Mouse (Mus musculus) heart, embryonic 12.5 days (tissue): Measurements from ENCODE around the gene Ifitm10. TPM values are rescaled to one million over a fixed set of nuclear protein-coding genes. Genes with fewer than 3 reads are reported as not detected.

Source experiments
- ATAC-seq: fragments of 200-750 bp; cut with Nextera tagmentation; 2 replicates; pipeline ENCODE4 v1.8.0; 2017; ENCODE audit warnings: moderate TSS enrichment, moderate library complexity; ENCODE audit not compliant: insufficient number of reproducible peaks, low FRiP score
- H3K27ac ChIP-seq: fragments of 300-500 bp; sonication (generic); 2 replicates; pipeline ENCODE4 v1.5.1; 2016; ENCODE audit warnings: mild to moderate bottlenecking, moderate library complexity; ENCODE audit not compliant: poor library complexity, severe bottlenecking
- H3K27me3 ChIP-seq: fragments of 300-500 bp; sonication (generic); replicated peaks from 2 replicates; pipeline ENCODE4 v1.6.1; 2016; ENCODE audit warnings: mild to moderate bottlenecking, moderate library complexity
- H3K36me3 ChIP-seq: fragments of 300-500 bp; sonication (generic); 2 replicates; pipeline ENCODE4 v1.6.1; 2016; ENCODE audit warnings: mild to moderate bottlenecking, moderate library complexity
- H3K4me1 ChIP-seq: fragments of 300-500 bp; sonication (generic); replicated peaks from 2 replicates; pipeline ENCODE4 v1.6.1; 2016; ENCODE audit warnings: mild to moderate bottlenecking
- H3K4me2 ChIP-seq: fragments of 300-500 bp; sonication (generic); 2 replicates; pipeline ENCODE4 v1.6.1; 2016; ENCODE audit warnings: mild to moderate bottlenecking, moderate library complexity
- H3K4me3 ChIP-seq: fragments of 300-500 bp; sonication (generic); 2 replicates; pipeline ENCODE4 v1.5.1; 2016; ENCODE audit warnings: mild to moderate bottlenecking
- H3K9ac ChIP-seq: fragments of 300-500 bp; sonication (generic); 2 replicates; pipeline ENCODE4 v1.6.1; 2016; ENCODE audit warnings: mild to moderate bottlenecking, moderate library complexity
- H3K9me3 ChIP-seq: fragments of 300-500 bp; sonication (generic); replicated peaks from 2 replicates; pipeline ENCODE4 v1.6.1; 2016; ENCODE audit warnings: mild to moderate bottlenecking, moderate library complexity
- WGBS: fragments of 180-500 bp; shearing (Covaris S2); methylation state at CpG from one replicate; pipeline ENCODE4 v1.1.7; 2016; 5-methylcytosine and 5-hydroxymethylcytosine counted together
- polyA plus RNA-seq: library from polyadenylated mRNA; unstranded; fragments of >200 nt; fragmentation: Nextera tagmentation; extraction: Ambion mirVana; gene quantifications from 2 replicates; pipeline ENCODE4 v1.2.1, GENCODE M21; 2016

Ifitm10 gene
- polyA plus RNA-seq, 1 experiment from 2014 or later = 7.4 TPM

DNA sequence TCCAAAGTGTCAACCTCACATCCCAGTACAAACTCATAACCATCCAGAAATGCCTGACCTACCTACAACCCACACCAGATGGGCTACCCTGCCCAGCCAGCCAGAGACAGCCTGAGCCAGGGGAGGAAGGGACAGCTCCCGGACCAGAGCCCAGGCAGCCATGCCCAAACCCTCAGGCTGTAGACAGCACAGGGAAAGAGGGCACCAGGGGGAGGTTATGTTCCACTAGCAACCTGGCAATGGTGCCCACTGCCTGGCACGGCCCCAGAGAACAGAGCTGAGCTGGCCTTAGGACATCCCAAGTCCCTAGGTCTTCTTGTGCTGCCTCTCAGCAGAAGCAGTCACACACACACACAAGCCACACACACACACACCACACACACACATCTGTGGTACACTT, 4.7 kb downstream of the Ifitm10 start:
- Histone ChIP-seq H3K27me3 (peaks cover 13% of the 10 kb centered on the region; the same call in 1 of the 2 replicates), H3K36me3 (no peaks in the 10 kb centered on the region), H3K4me3 (no peak overlapping the region), H3K9ac (no peak overlapping the region), H3K4me2 (no peak overlapping the region), H3K9me3 (no peaks in the 10 kb centered on the region), H3K27ac (no peak overlapping the region), H3K4me1 (peaks cover 28% of the 10 kb centered on the region)
- ATAC-seq = no peak
- WGBS = 78% methylated on average over 2 of the region's 2 CpGs

DNA sequence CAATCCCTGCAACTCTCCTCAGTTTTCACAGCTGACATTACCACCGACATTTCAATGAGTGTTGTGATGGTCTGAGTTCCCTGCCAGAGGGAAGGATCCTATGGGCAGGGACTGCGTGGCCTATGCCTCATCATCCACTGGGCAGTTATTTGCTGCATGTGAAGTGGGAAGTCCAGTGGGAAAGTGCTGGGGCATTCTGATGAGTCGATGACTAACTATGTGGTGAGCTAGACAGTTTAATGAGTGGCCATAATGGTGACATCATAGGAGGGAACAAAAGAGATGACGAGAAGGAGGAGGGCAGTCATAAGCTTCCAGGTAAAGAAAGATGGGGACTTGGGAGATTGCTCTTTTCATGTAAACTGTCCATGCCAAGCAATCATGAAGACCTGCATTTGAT, 10.4 kb downstream of the Ifitm10 start:
- H3K4me1 ChIP-seq = 0 out of 2 replicates have a peak, but pooled peaks cover 4% of the 10 kb centered on the region
- H3K27me3 ChIP-seq = no peaks in the 10 kb centered on the region
- no peak overlapping the region for H3K27ac ChIP-seq
- WGBS = 70% methylated on average over 4 of the region's 4 CpGs
- no peak for ATAC-seq
- H3K9me3 ChIP-seq = no peaks in the 10 kb centered on the region
- no peak overlapping the region for H3K4me2 ChIP-seq
- no peaks in the 10 kb centered on the region for H3K36me3 ChIP-seq
- H3K4me3 ChIP-seq = no peak overlapping the region
- no peak overlapping the region for H3K9ac ChIP-seq

DNA sequence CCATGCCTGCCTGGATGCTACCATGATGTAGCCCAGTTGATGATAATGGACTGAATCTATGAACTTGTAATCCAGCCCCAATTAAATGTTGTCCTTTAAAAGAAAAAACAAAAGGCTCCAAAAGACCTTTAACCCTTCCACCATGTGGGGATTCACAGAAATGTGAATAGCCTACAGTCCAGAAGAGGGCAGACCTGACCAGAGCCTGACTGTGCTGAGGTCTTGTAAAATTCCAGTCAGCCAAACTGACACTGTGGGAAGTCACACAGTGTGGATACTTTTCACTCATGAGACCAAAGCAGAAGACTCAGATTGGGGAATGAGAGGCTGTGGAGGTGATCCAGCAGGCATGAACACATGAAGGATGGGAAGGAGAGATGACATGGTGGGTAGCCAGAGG, 12.8 kb downstream of the Ifitm10 start:
- H3K36me3 ChIP-seq = no peaks in the 10 kb centered on the region
- no peaks in the 10 kb centered on the region for H3K27me3 ChIP-seq
- no peak overlapping the region for H3K27ac ChIP-seq
- H3K4me1 ChIP-seq = 0 out of 2 replicates have a peak, but pooled peaks cover 8% of the 10 kb centered on the region
- H3K9me3 ChIP-seq = no peaks in the 10 kb centered on the region
- no peak overlapping the region for H3K4me3 ChIP-seq
- no peak overlapping the region for H3K4me2 ChIP-seq
- no peak overlapping the region for H3K9ac ChIP-seq
- ATAC-seq = no peak

DNA sequence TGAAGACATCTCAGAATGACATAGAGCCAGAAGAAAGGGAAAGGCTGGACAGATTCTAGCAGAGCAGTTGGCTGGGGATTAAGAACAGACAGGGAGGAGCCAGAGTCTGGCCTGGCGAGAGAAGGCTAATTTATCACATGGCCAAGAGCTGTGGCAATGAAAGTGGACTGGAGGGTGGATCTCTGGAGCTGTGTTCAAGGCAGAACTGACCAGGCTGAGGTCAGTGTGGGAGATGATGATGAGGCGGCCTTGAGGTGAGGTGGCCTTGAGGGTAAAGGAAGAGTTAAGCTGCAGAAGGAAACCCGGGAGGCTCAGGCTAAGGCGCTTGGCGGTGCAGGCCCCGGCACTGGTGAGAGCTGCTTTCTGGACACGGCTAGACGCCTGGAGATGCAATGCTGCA, 14.4 kb downstream of the Ifitm10 start:
- no peak overlapping the region for H3K27ac ChIP-seq

DNA sequence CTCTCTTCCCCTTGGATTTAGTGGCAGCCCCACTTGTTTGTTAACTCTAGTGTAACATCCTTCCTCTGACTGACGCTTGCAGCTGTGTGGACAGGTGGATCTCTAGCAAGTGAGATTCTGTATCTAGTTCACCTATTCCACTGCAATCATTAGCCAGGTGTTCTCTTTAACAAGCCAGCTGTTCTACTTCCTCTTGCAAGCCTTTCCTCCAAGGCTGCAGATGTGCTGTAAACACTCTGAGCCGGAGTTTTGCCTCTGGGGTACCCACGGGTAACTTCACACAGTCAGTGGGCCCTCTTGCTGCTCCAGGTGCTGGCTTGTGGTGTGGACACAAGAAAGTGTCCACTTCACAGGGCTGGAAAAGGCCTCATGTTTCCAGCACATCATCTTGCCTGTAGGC, 16.0 kb downstream of the Ifitm10 start:
- no peaks in the 10 kb centered on the region for H3K27me3 ChIP-seq
- H3K4me3 ChIP-seq = no peak overlapping the region
- 80% methylated on average over 3 of the region's 3 CpGs for WGBS
- H3K9me3 ChIP-seq = no peaks in the 10 kb centered on the region
- ATAC-seq = no peak
- no peak overlapping the region for H3K4me2 ChIP-seq
- H3K9ac ChIP-seq = no peak overlapping the region
- peaks cover 28% of the 10 kb centered on the region for H3K4me1 ChIP-seq
- no peaks in the 10 kb centered on the region for H3K36me3 ChIP-seq
- no peak overlapping the region for H3K27ac ChIP-seq

More for the DNA sequence above, 14.4 kb downstream of the Ifitm10 start:
- no peaks in the 10 kb centered on the region for H3K27me3 ChIP-seq
- H3K4me3 ChIP-seq = no peak overlapping the region
- peaks cover 23% of the 10 kb centered on the region for H3K4me1 ChIP-seq
- H3K9ac ChIP-seq = no peak overlapping the region
- WGBS = 71% methylated on average over 8 of the region's 8 CpGs
- H3K9me3 ChIP-seq = no peaks in the 10 kb centered on the region
- H3K36me3 ChIP-seq = no peaks in the 10 kb centered on the region
- no peak for ATAC-seq
- no peak overlapping the region for H3K4me2 ChIP-seq

DNA sequence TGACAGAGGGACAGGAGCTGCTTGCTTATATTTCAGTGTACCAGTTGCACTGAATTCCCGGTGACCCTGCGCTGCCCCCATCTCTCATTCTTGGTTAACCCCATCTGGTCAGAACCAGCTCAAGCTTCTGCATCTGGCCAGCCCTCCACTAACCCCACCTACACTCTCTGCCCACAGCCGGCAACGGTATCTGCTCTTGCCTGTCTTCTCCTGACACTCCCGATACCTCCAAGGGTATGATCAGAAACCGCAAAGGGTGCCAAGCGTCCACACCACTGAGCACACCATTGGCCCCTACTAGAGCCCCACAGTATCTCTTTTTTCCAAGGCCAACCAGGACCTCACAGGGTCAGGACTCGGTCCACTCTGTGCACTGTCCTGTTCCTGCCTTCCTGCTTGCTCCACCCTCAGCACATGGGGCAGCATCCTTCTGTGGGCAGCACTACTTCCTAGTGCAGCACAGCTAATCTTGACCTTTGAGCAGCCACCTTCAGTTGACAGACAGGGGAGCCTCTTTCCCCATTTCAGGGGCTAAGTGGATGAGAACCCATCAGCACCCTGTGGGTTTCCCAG, 18.8 kb downstream of the Ifitm10 start:
- no peak overlapping the region for H3K4me2 ChIP-seq
- H3K27ac ChIP-seq = no peak overlapping the region
- H3K4me1 ChIP-seq = peaks cover 28% of the 10 kb centered on the region
- no peaks in the 10 kb centered on the region for H3K9me3 ChIP-seq
- 51% methylated on average over 8 of the region's 8 CpGs for WGBS
- no peaks in the 10 kb centered on the region for H3K27me3 ChIP-seq
- peak; percentile 34; the same call in 1 of the 2 replicates for ATAC-seq
- peak overlapping the region; percentile 16; the same call in 1 of the 2 replicates for H3K9ac ChIP-seq
- no peaks in the 10 kb centered on the region for H3K36me3 ChIP-seq
- no peak overlapping the region for H3K4me3 ChIP-seq

DNA sequence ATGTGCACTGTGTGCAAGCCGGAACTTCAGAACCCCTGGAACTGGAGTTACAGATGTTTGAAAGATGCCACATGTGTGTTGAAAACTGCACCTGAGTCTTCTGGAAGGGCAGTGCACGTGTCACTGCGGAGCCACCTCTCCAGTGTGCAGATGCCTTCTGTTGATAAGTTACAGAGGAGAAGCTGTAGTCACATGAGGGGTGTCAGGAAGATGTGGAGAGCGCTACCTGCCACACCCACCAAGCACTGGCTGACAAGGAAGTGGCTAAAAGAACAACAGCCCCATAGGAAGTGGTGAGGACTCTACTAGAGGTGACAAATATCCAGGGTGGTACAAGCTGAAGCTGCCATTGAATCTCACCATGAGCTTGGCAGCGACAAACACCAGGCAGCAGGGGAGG, 19.7 kb downstream of the Ifitm10 start:
- Histone ChIP-seq H3K27me3 (no peaks in the 10 kb centered on the region), H3K4me1 (peaks cover 24% of the 10 kb centered on the region), H3K4me2 (no peak overlapping the region), H3K9me3 (no peaks in the 10 kb centered on the region), H3K4me3 (no peak overlapping the region), H3K9ac (no peak overlapping the region), H3K27ac (no peak overlapping the region), H3K36me3 (no peaks in the 10 kb centered on the region)
- ATAC-seq = no peak
- 49% methylated on average over 5 of the region's 5 CpGs for WGBS

DNA sequence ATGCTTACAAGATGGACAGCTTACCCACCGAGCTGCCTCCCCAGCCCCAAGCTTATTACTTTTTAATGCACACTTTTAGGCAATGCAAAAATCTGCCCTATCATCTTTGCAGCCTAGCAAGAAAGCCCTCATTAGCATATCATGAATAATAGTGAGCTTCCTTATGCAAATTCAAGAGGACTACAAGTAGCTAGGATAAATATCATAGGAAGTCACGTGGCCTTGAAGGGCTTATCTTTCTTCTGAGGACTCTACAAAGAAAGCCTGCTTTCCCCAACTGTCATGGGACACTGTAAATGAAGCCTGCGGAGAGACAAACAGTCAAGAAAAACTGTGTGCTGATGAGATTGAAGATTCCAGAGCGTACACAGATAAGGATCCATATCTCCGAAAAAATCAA, 22.0 kb downstream of the Ifitm10 start:
- Histone ChIP-seq H3K9ac (no peak overlapping the region), H3K4me1 (peaks cover 24% of the 10 kb centered on the region), H3K27me3 (no peaks in the 10 kb centered on the region), H3K4me3 (no peak overlapping the region), H3K27ac (no peak overlapping the region), H3K4me2 (no peak overlapping the region), H3K36me3 (no peaks in the 10 kb centered on the region), H3K9me3 (no peaks in the 10 kb centered on the region)
- no peak for ATAC-seq
- 64% methylated on average over 5 of the region's 5 CpGs for WGBS

DNA sequence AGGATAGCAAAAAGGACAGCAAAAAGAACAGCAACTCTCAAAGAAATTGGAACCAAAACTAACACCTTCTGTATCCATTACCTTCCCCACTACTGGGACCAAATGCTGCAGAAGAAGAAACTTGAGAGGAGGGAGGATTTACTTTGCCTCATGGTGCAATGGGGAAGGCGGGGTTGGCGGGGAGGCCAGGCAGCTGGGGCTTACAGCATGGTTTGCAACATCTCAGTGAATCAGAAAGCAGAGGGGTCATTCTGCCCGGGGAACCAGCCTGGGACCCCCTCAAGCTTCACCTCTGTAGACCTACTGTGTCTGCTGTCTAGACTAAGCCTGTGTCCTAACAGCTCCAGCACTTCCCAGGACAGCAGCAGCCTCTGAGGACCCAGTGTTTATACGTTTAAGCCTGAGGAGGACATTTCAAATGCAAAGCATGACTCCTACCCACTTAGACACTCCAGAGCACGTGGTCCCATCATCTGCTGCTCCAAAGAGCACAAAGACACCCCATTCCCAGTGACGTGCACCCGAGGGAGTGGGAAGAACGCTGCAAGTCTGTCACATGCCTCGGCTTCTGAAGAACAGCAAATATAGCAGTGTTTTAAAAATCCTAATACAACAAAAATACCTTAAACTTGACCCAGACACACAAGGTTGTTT, 24.1 kb downstream of the Ifitm10 start:
- H3K4me3 ChIP-seq = no peak overlapping the region
- no peak overlapping the region for H3K27ac ChIP-seq
- no peaks in the 10 kb centered on the region for H3K9me3 ChIP-seq
- no peaks in the 10 kb centered on the region for H3K36me3 ChIP-seq
- 41% methylated on average over 9 of the region's 9 CpGs for WGBS
- no peak overlapping the region for H3K4me2 ChIP-seq
- no peak overlapping the region for H3K9ac ChIP-seq
- no peaks in the 10 kb centered on the region for H3K27me3 ChIP-seq
- H3K4me1 ChIP-seq = peaks cover 7% of the 10 kb centered on the region
- no peak for ATAC-seq

DNA sequence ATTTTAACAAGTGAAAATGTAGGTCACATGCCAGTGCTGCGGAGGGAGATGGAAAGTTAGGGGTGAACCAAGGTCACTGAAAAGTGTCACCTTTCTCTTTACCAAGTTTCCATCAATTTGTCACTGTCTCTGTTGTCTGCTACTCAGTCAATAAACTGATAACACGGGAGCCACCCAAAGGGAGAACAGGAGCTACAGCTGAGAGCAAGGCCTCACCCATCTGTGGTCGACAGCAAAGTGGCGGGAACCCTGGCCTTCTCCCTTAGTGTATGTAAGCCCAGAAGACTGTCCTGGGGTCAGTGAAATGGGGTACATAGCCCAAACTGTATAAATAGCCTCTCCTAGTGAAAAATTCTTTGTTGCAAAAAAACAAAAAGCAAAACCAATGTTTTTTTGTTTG, 26.0 kb downstream of the Ifitm10 start:
- Histone ChIP-seq H3K4me1 (no peaks in the 10 kb centered on the region), H3K9ac (no peak overlapping the region), H3K27ac (no peak overlapping the region), H3K9me3 (no peaks in the 10 kb centered on the region), H3K36me3 (no peaks in the 10 kb centered on the region), H3K4me2 (no peak overlapping the region), H3K27me3 (no peaks in the 10 kb centered on the region), H3K4me3 (no peak overlapping the region)
- ATAC-seq = no peak
- 61% methylated on average over 4 of the region's 4 CpGs for WGBS

DNA sequence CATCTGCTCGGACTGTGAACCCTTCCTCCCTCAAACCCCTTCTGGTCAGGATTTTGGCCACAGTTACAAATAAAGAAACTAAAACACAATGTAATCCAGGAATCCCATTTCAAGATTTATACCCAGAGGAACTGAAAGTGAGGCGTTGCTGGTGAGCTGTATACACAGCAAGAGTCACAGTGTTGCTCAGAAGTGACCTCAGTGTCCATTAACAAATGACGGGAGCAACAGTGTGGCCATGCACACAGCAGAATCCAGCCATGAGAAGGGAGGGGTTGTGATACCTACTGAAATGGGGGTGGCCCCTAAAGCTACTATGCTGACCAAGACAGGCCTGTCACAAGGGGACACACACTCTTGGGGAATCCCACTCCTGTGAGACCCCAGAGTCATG, 31.3 kb downstream of the Ifitm10 start:
- no peak overlapping the region for H3K4me2 ChIP-seq
- peaks cover 14% of the 10 kb centered on the region; the same call in 1 of the 2 replicates for H3K4me1 ChIP-seq
- no peaks in the 10 kb centered on the region for H3K27me3 ChIP-seq
- WGBS = 72% methylated on average over 3 of the region's 3 CpGs
- H3K9me3 ChIP-seq = no peaks in the 10 kb centered on the region
- no peak for ATAC-seq
- H3K9ac ChIP-seq = no peak overlapping the region
- no peak overlapping the region for H3K27ac ChIP-seq
- H3K36me3 ChIP-seq = no peaks in the 10 kb centered on the region
- no peak overlapping the region for H3K4me3 ChIP-seq
